Mouse (Mus musculus) cerebellum, adult 9-11 months (tissue): Measurements from ENCODE around the gene Tspoap1.

Source experiments
- DNase-seq: peaks from one replicate; pipeline ENCODE4 v3.0.0; 2022

Tspoap1 gene

GRCm38 (mm10) chr11:87760301-87761081, at the start of gene Tspoap1:
Gene Tspoap1, plus strand, starts transcription at chr11:87760541.
- peak; percentile 81 for DNase-seq

GRCm38 (mm10) chr11:87712188-87712587, 48.2 kb upstream of the Tspoap1 start:
- no peak for DNase-seq

DNA sequence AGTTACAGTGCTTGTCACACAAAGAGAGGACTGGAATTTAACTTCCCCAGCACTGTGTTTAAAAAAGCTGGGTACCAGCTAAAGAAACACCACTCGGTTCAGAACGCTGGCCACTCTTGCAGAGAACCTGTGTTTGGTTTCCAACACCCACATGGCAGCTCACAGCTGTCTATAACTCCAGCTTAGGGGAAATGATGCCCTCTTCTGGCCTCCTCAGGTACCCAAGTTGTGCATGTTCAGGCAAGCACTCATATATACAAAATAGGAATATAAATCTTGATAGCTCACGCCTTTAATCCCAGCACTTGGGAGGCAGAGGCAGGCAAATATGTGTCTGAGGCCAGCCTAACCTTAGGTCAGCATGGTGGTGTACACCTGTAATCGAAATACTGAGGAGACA, 44.3 kb upstream of the Tspoap1 start:
- no peak for DNase-seq

DNA sequence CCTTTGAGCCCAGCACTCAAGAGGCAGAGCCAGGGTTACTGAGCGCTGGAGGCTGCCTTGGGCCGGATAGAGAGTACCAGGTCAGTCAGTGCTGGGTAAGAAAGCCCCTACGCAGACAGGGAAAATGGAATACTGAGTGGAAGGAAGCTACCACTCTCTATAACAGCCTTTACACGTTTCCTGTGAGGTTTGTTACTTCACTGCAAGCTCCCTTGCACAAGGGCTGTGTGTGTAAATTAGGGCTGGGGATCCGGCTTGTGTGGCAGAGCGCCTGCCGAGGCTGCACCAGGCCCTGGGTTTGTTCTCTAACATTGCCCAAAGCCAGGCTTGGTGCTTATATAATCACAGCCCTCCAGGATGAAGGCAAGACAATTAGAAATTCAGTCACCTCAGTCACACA, 40.8 kb upstream of the Tspoap1 start:
- no peak for DNase-seq

DNA sequence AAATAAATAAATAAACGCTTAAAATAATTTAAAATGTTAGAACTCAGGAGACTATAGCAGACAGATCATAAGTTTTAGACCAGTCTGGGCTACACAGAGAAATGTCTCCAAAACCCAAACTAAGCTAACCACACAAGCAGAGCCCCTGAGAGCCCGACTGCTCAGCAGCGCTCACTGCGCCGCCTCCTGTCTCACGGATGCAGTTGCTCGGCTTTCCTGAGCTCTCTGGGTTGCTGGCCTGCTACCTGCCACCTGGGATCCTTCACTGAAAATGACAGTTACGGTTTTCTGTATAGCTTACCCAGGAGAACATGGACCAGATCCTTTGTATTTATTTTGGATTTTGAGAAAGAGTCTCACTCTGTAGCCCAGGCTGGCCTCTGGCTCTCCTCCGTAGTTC, 40.0 kb upstream of the Tspoap1 start:
- DNase-seq: no peak

DNA sequence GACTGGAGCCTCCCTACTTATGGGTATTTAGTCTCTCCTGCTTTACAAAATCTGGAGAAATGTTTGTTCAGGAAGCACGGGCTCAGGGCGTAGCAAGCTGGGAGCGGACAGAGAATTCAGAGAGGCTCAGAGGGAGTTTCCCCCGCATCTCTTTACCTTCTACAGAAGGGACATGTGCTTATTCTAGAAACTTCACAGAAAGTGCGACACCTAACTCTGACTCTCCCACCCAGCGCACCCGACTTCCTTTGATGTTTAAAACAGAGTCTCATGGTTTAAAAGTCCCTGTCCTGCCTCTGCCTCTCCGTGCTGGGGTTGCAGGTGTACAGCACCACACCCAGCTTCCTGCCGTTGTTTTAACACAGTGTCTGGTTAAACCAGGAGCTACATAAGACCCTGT, 39.5 kb upstream of the Tspoap1 start:
- no peak for DNase-seq

DNA sequence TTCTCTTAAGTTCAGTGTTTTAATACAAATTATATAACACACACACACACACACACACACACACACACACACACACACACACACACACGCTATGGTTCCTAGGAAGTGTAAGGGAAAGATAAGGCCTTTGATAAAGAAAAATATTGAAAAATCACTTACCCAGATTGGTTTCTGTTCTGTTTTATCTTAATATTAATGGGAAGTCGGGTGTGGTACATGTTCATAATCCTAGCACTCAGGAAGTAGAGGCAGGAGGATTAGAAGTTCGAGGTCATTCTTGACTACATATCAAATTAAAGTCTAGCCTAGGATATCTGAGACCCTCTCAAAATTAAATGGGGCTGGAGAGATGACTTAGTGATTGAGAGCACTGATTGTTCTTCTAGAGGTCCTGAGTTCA, 38.2 kb upstream of the Tspoap1 start:
- DNase-seq: no peak

DNA sequence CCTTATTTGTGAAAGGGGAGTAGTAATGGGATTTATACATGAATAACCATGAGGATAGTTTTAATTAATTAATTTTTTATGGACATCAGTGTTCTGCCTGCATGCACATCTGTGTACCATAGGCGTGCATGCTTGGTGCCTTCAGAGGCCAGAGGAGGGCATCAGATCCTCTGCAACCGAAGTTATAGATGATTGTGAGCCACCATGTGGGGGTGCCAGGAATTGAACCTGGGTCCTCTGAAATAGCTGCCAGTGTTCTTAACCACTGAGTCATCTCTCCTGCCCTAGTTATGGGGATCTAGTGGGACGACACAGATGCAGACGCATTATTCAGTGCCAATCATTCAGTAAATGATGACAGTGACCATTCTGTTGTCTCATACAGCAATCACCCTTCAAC, 37.5 kb upstream of the Tspoap1 start:
- DNase-seq: no peak

DNA sequence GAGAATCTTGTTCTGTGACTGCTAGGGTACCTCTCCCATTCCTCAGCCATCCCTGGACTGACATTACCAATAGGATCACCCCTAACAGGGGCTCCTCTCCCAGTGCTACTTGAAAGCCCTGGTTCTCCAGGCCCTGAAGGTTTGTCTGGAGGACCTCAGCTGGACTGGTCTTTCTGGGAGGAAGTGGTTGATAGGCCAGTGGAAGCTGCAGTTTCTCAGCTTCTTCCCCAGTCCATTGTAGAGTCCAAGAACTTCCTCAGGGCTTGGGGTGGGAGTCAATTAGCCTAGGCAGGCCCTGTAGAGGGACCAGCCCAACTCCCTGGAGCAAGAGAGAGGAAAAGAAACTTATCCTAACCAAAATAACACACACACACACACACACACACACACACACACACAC, 34.8 kb upstream of the Tspoap1 start:
- no peak for DNase-seq

DNA sequence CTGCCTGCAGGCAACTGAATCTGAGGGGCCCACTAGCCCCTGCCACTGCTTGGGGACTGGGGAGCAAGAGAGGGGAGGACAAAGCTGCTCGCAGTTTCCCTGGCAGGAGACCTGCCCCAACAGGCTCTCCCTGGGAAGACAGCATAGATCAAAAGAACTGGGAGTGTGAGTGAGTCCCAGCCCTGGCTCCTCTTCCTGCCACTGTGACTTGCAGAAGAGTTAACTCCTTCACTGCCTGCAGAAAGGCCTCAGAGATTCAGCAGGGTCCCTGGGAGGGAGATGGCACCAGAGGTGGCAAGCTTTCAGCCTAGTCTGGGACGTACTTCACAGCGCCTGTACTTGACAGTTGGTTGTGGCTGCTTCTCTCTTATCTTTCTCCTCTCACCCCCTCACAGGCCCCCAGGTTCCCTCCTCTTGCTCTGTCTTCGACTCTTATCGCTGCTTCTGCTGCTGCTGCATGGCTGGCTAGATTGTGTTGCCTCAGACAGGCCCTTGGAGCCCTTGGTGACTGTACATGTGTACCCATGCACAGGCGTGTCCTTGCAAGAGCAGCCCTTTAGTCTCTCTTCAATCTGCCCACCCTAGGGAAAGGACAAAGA, 34.3 kb upstream of the Tspoap1 start:
- DNase-seq: no peak

- DNase-seq: no peak
These were observed 33.3 kb upstream of the Tspoap1 start for GRCm38 (mm10) chr11:87727021-87727420.

GRCm38 (mm10) chr11:87727471-87727870, 32.9 kb upstream of the Tspoap1 start:
- no peak for DNase-seq

- DNase-seq: no peak
These were observed 31.3 kb upstream of the Tspoap1 start for GRCm38 (mm10) chr11:87728850-87729592.

GRCm38 (mm10) chr11:87729593-87730185, 30.7 kb upstream of the Tspoap1 start:
- no peak for DNase-seq

- DNase-seq: no peak
These were observed 29.6 kb upstream of the Tspoap1 start for GRCm38 (mm10) chr11:87730652-87731310.

GRCm38 (mm10) chr11:87734346-87734745, 26.0 kb upstream of the Tspoap1 start:
- DNase-seq: no peak

GRCm38 (mm10) chr11:87735691-87736090, 24.6 kb upstream of the Tspoap1 start:
- DNase-seq: no peak

GRCm38 (mm10) chr11:87736647-87737134, 23.6 kb upstream of the Tspoap1 start:
- DNase-seq: peak; percentile 70

DNA sequence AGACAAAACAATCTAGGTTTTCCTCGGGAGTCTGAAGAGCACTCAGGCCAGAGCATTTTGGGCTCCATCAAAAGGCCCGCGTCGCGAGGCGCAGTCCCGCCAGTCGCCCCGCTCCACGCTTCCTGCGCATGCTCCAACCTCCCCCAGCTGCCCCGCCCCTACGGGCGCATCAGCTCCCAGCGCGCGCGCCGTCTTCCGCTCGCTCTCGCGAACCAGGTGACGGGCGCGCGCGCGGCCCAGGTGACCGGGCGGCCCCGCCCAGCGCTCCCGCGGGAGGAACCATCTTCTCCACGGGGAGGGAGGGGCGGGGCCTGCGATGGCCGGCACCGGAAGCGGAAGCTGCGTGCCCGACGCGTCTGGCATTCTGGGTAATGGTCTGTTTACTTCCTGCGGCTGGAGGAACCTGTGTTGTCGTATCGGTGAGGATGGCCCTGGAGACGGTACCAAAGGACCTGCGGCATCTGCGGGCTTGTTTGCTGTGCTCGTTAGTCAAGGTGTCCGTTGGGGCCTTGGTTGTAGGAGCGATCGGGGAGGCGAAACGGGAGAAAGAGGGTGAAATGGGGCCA, 23.1 kb upstream of the Tspoap1 start, which contains the start of gene Supt4a:
Gene Supt4a (plus strand): TSS at position 378 of the 566 bp plus-strand sequence.
- peak; percentile 95 for DNase-seq

DNA sequence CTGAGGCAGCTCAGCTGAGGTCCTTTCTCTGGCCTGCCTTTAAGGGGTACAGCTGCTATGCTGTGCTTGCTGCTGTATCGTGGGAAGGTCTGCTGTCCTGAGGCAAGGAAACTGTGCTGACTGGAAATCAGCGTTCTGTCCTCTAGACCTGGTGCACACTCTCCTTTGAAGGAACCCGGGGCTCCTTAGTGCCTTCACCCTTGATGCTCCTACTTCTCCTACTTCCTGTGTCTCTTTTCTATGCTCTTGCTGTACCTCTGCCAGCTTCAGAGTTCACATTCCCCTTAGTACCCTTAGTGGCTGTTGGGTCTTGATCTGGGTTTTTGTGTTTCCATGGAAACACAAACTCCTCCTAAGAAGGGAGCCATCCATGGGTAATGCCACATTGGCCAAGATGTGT, 16.6 kb upstream of the Tspoap1 start:
- DNase-seq: no peak

DNA sequence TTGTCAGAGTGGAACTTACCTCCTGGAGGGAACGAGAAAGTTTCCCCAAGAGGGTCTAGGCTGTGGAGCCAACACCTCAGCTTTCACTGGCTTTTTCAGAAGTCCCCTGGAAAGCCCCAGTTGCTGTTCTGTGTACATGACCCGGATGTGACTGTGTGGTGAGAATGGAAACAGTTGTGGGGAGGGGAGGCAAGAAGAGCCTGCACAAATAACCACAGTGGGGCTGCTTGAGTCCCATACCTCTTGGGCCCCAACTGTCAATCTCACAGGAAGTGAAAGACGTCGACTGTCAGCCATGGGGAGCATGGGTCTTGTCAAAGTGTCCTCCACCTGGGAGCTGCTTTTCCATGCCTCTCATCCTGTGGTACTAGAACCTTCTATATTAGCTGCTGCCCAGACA, 15.4 kb upstream of the Tspoap1 start:
- no peak for DNase-seq
